Mouse (Mus musculus) cerebellum, adult 9-11 months (tissue): ENCODE measurements at regions not wholly inside any gene's neighbourhood (a gene's known extent, or its start where the extent isn't known, plus 50 kb on each side); places are given as distances from the start of the nearest gene placed in this dataset.

Source experiments
- DNase-seq: peaks from one replicate; pipeline ENCODE4 v3.0.0; 2022

GRCm38 (mm10) chr16:51457166-51457565, 573.9 kb upstream of the Cblb start:
- DNase-seq, result no peak

GRCm38 (mm10) chr16:51475690-51476089, 555.3 kb upstream of the Cblb start:
- DNase-seq, result peak; percentile 72

- no peak for DNase-seq
These were observed 534.9 kb upstream of the Cblb start for GRCm38 (mm10) chr16:51496096-51496495.

GRCm38 (mm10) chr16:51497777-51498176, 533.2 kb upstream of the Cblb start:
- no peak for DNase-seq

- peak; percentile 89 for DNase-seq
These were observed 513.9 kb upstream of the Cblb start for GRCm38 (mm10) chr16:51517079-51517478.

GRCm38 (mm10) chr16:51520762-51521161, 510.3 kb upstream of the Cblb start:
- no peak for DNase-seq

- DNase-seq, result no peak
These were observed 509.5 kb upstream of the Cblb start for GRCm38 (mm10) chr16:51521317-51522092.

GRCm38 (mm10) chr16:51524023-51524422, 507.0 kb upstream of the Cblb start:
- DNase-seq, result no peak

GRCm38 (mm10) chr16:51532496-51532895, 498.5 kb upstream of the Cblb start:
- DNase-seq, result no peak

- DNase-seq, result no peak
These were observed 487.3 kb upstream of the Cblb start for GRCm38 (mm10) chr16:51543769-51544168.

- no peak for DNase-seq
These were observed 484.0 kb upstream of the Cblb start for GRCm38 (mm10) chr16:51547032-51547431.

- DNase-seq, result no peak
These were observed 468.0 kb upstream of the Cblb start for GRCm38 (mm10) chr16:51562866-51563658.

- no peak for DNase-seq
These were observed 467.0 kb upstream of the Cblb start for GRCm38 (mm10) chr16:51564064-51564463.

- no peak for DNase-seq
These were observed 453.0 kb upstream of the Cblb start for GRCm38 (mm10) chr16:51577915-51578593.

- peak; percentile 58 for DNase-seq
These were observed 450.5 kb upstream of the Cblb start for GRCm38 (mm10) chr16:51580525-51580924.

GRCm38 (mm10) chr16:51589924-51590397, 441.1 kb upstream of the Cblb start:
- DNase-seq, result no peak

- DNase-seq, result no peak
These were observed 413.4 kb upstream of the Cblb start for GRCm38 (mm10) chr16:51617579-51617978.

GRCm38 (mm10) chr16:51646646-51647045, 384.4 kb upstream of the Cblb start:
- no peak for DNase-seq

GRCm38 (mm10) chr16:51650100-51650499, 380.9 kb upstream of the Cblb start:
- no peak for DNase-seq

- no peak for DNase-seq
These were observed 380.3 kb upstream of the Cblb start for GRCm38 (mm10) chr16:51650683-51651082.

- no peak for DNase-seq
These were observed 369.3 kb upstream of the Cblb start for GRCm38 (mm10) chr16:51661693-51662092.

GRCm38 (mm10) chr16:51664325-51664724, 366.7 kb upstream of the Cblb start:
- no peak for DNase-seq

- DNase-seq, result no peak
These were observed 355.9 kb upstream of the Cblb start for GRCm38 (mm10) chr16:51675101-51675500.
